Mouse (Mus musculus) mouse trophoblast stem cell (cell line): ENCODE measurements around the gene Osbp.

Source experiments
- in situ Hi-C, 2 experiments: fragments of 300-500 bp; cut with MseI, MboI; formaldehyde crosslinking; loops; 2 replicates in 1 of 2; 3 replicates in 1 of 2; pipeline ENCODE4 v1.15.1; 2025

Gene Osbp

DNA sequence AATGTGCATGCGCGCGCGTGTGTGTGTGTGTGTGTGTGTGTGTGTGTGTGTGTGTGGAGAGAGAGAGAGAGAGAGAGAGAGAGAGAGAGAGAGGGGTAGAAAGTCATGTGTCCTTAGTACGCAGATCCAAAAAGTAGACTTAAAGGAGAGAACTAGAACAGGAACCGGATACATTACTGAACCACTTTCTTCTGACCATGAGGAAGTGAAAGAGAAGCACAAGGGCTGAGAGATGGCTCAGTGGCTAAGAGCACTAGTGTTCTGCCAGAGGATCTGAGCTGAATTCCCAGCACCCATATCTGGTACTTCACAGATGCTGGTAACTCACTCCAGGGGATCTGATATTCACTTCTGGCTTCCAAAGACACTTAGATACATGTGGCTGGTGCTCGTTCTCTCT is 23.6 kb downstream of the Osbp start:
- in situ Hi-C loops = no loop called here

DNA sequence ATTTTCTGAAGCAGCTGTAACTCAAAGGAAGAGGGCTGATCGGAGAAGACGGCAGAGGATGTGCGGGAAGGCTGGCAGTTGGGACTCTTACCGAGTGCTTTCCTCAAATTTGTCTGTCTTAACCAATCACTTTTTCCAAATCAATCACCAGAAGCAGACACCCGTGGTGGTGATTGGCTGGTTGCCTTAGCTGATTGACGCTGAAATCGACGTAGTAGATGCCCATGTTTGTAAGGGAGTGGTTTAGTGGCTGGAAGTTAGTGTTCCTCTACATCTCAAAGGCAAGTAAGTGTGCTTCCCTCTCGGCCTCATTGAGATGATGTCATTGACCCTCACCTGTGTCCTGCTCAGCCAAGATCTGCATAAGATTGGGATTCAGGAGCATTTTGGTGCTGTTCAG is 26.3 kb downstream of the Osbp start:
- in situ Hi-C loops = no loop called here

DNA sequence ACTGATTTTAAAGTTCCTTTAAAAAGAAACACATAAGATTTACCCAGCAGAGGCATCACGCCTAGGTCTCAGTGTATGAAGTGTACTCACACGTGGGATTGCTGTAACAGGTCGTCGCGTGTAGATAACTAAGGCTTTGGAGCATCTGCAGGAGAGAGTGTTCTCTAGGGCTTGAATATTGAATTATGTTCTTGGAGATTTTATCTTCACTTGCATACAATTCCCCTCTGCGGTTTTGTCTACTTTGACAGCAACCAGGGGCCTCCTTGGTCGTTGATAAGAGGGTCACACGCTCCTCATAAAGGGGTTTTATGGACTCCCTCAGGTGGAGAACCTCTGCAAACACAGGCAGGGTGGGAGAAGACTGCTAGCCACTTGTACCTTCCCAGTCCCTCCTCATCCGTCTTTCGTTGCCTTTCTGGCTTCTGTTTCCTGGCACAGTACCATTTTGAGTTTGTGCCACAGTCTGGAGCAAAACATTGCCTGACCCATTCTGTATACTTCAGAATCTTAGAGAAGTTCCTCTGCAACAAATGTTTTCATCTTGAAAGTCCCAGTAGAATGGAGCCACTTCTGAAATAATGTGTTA is 26.8 kb downstream of the Osbp start:
- in situ Hi-C loops = no loop called here

DNA sequence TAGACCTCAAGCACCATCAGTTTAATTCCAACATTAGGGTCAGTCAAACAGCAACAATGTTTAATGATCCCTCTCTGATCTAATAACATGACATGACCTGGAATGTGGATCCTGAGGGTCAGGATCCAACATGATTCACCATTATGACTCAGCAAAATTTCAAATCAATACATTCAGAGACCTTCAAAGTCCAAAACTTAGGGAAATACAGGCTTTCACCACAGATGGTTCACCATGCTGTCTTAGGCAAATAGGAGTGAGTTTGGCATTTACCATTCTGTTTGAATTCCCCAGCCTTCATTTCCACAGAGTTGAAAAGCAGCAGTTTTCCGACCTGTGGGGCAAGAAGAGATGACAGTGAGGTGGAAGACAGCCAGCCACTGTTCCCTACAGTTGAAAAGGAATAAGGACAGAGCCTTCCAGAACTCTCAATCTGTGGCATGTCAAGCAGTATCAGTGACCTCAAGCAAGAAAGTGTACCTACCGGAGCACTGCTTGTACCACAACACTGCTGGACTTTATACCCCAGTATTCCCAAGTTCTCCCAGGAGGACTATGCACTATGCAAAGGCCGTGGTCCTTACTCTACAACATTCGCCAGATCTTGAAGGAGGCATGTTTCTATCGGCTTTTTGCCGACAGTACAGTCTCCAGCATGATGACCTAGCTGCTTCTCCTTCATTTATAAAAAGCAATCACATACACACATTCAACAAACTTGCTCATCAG is 29.1 kb downstream of the Osbp start:
- in situ Hi-C loops = no loop called here

DNA sequence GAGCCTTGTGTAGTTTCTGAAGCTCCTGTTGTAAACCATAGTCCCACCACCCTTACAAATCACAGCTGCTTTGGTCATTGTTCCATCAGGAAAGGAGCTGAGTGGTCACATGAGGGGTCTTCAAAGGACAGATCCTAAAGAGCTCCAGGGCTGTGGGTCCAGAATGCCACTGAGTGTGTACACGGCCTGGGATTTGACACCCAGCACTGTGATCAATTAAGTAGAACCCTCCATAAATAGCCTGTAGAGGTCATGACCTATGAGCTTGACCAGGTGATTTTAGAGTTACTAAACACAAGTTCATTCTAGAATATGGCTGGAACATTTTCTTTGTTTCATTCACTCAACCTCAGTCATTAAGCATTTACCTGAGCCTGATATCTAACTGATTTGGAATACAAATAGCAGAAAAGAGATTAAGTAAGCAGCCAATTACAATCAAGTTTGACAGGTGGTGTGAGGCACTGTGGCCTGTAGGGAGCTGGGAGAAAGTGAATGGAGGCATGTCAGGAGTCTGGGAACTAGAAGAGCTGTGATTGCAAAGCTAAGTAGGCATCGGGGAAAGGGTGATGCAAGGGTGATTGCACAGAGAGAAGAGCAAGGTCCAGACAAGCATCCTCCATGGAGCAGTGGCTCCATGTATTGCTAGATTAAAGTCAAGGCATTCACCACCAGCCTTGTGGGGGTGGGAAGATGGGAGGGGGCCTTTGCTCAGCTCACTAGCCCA is 30.1 kb downstream of the Osbp start:
- in situ Hi-C loops = no loop called here

DNA sequence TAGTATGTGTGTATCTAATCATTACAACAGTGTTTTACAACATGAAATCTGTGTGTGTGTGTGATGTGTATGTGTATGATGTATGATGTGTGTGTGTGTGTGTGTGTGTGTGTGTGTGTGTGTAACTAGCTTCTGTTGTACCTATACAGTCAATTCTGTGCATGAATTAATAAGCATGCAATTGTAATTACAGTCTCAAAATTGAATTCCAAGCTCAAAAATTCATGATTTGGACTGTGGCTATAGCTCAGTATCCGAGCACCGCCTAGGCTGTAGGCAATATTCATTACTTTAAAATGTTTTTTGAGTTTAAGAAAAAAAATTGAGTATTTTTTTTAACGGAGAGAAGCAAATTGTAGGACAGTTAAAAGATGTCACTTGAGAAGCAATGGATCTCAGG is 35.9 kb downstream of the Osbp start:
- in situ Hi-C loops = loop anchor here in 1 of 2 experiments (25.0 kb wide), 1 partner anchor 786 kb away; the partner anchor contains the start of genes Lpxn and Zfp91

DNA sequence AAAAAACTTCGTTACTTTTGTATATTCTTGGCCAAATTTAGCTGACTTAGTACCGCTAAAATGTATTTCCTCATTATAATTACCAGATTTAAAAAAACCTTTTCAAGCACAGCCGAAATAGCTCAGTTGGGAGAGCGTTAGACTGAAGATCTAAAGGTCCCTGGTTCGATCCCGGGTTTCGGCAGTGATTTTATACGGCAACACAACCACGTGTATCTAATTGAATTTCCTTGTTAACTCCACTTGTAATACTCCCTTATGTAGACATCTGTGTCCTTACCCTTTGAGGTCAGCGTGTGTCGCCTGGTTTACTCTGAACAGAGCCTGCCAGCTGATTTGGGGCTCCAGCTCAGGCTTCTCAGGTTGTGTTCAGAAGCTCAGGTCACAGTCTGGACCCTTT is 36.4 kb downstream of the Osbp start:
- in situ Hi-C loops = loop anchor here in 1 of 2 experiments (25.0 kb wide), 1 partner anchor 785 kb away; the partner anchor contains the start of genes Lpxn and Zfp91

DNA sequence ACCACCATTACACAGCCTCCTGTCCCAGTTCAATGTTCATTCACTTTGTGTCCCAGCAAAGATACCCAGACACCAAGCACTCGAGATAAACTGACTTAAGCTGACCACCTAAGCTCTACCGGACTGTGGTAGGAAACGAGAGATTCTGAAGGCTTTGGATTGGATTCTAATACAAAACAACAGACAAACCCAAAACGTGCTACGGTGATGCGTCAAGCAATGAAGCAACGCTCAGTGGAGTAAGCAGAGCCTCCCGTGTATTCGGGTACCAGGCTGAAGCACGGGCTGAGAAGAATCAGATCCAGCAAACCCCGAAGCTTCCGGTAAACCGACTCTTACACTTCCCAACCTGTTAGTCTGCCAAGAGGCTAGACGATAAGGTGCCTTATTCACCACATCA is 37.0 kb downstream of the Osbp start:
- in situ Hi-C loops = loop anchor here in 1 of 2 experiments (25.0 kb wide), 1 partner anchor 785 kb away; the partner anchor contains the start of genes Lpxn and Zfp91

DNA sequence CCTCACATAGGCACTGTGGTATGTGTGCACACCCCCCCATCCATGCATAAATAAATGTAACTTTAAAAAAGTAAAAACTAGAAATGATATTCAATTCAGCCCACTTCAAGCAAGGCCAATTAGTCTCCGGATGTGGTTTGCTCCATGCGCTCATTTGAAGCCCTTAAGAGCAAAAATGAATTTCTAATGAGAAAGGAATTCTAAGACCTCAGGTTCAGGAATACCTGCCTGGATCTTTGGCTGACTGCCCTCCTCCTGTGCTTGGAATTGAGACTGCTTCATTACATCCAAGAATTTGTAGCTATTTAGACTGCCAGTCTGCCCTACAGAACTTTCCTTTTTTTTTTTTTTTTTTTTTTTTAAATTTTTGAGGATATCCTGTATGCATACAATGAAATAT is 37.8 kb downstream of the Osbp start:
- in situ Hi-C loops = loop anchor here in 1 of 2 experiments (25.0 kb wide), 1 partner anchor 784 kb away; the partner anchor contains the start of genes Lpxn and Zfp91

DNA sequence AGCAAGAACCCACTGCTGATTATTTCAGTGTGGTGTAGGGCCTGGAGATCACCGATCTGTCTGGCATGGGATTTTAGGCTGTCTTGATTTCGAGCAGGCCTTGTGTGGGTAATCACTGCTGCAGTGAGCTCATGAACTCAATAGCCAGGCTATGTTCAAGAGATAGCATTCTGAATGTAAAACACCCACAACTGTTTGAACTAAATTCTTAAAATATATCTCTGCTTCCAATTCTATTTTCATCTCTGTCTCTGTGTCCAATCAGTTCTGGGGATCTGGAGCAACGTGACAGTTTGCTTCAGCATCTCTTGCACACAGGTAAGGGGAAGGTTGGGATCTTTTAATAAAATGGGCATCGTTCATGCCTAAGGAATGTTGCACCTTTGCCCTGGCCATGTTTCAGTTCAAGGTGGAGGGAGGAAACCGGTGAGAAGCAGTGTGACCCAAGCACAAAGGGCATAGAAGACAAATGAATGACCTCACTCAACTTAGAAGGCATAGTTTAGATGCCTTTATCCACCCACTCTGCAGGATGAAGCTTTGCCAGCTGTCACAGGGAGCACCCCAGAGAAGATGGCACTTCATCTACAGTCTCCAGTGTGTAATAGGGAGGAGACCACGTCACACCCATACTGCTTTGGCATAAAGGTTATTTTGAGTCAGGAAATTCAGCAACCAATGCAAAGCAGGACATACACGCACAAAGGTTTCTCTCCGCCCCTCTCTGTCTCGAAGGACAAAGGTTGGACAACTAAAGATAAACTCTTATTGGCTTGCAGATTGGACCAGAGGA is 38.7 kb downstream of the Osbp start:
- in situ Hi-C loops = loop anchor here in 1 of 2 experiments (25.0 kb wide), 1 partner anchor 783 kb away; the partner anchor contains the start of genes Lpxn and Zfp91

DNA sequence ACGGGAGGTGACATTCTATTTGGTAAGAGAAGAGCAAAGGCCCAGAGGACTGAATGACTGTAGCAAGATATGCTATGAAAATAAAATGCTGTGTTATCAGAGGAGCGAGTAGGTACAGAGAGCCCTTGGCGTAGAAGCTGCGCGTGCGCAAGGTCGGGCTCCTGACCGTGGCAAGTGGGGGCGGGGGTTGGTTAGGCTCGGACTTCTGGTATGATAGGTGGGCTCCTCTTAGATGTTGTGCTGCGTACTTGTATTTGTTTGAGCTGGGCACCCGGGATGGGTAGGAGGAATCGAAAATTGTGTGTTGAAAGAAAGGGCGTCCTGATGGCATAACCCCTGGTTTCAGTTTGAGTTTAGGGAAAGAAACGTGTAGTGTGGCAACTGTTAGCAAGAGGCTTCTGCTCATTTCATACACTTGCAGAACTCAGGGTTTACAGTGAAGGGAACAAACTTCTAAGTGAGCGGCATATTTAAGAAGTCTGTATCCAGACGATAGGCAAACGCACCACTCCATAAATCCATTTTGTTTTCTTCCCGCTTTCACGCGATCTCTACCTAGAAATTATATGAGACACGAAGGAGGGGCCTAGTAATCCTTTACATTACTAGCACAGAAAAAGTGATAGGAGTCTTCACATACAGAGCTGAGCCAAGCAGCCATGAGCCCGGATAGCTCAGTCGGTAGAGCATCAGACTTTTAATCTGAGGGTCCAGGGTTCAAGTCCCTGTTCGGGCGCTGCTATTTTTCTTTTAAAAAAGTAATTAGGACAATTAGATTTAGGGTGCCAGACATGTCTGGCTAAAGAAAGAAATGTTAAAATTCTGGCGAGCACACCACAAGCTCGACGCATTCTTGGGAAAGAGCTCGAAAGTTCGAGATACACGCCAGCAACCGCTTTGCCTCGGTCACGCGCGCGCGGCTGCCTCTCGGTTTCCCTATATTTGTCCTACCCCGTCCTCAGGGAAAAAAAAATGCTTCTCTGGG is 39.9 kb downstream of the Osbp start:
- in situ Hi-C loops = loop anchor here in 1 of 2 experiments (25.0 kb wide), 1 partner anchor 782 kb away; the partner anchor contains the start of genes Lpxn and Zfp91

DNA sequence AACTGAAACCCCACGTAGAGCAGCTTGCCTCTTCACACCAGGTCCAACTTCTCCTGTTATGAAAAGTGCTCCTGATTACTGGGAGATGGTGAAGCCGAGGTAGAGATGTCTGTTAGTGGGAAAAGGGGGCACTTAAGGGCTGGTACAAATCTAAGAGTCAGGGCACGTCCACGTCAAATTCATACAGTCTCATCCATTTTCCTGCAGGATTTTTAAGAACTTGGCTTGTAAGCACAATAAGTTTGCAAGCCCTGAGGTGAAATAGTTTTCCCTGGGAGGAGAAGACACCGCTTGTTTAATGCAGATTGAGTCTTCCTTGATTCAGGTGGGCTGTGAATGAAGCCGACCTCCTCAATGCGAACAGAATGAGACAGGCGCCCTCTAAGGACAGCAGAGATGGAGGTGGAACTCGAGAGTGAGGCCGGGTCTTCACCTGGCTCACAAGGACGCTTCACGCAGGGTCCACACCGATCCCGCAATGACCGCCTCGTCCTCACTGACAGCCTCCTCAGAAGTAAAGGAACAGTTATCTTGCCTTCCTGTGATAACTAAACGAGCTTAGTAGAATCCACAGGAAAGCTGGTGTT is 40.7 kb downstream of the Osbp start:
- in situ Hi-C loops = loop anchor here in 1 of 2 experiments (25.0 kb wide), 1 partner anchor 781 kb away; the partner anchor contains the start of genes Lpxn and Zfp91

DNA sequence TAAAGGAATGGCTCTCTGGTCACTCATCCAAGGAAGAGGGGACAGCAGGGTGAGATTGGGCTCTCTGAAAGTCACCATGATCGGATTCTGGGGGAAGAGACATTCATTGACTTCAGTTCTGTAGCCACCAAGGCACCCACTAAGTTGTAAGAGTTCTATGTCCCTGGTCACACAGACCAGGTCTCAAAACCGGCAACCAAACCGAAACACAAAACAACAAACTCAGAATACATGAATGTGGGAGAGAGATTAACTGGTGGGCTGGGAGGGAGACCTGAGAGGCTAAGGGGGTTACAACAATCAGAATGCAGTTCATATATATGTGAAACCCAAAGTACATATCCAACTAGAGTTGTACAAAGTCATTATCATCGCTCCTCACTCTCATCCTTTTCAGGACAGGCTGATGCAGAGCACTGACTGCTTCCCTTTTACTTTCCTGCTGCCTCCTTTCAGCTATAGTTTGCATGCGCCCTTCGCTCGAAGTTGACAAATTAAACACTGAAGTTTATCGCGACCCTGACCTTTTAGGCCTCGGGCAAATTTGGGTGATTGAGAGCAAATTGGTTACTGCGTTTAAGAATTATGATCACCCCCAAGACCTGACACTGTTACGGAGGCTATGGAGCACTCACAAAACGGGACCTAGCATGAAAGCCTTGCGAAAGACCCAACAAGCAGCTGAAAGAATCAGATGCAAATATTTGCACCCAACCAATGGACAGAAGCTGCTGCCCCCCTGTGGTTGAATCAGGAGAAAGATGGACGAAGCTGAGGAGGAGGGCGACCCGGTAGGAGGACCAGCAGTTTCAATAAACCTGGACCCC is 41.6 kb downstream of the Osbp start:
- in situ Hi-C loops = loop anchor here in 1 of 2 experiments (25.0 kb wide), 1 partner anchor 780 kb away; the partner anchor contains the start of genes Lpxn and Zfp91

DNA sequence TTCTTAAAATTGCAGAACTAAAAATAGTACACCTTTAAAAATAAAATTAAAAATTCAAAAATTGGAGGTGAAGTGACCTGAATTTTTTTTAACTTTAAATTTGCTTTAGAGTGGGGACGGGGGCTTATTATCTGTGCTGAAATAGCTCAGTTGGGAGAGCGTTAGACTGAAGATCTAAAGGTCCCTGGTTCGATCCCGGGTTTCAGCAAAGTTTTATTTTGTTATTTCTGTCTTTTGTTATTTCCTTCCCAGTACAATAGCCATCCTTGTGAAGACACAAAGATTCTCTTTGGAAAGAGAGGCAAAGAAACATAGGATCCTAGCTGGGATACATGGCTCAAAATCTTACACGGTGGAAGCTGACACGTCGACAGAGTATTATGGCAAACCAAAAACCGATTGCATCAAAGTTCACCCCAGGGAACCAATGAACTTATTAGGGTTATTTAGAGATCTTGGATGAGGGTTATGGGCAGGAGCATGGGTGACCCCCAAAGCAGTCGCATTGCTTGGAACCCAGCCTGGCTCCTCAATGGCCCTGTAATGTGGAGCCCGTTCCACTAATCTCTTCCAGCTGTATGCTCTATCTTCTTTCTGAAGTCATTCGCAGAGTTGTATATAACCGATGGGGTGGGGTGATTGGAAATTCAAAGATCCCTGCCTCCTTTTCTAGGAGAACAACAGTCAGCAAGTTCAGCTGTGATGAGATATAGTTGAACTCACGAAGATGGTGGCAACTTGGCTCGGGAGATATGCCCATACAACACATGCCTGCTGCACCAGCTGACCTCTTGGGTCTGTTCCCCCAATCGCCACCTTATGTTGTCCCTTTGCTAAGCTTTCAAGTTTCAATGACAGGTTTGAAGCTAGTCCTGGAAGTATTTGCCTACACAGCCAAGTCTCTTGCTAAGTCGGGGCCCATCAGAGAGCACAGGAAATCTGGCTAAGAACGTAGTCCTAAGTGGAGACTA is 43.0 kb downstream of the Osbp start:
- in situ Hi-C loops = loop anchor here in 1 of 2 experiments (25.0 kb wide), 1 partner anchor 779 kb away; the partner anchor contains the start of genes Lpxn and Zfp91

DNA sequence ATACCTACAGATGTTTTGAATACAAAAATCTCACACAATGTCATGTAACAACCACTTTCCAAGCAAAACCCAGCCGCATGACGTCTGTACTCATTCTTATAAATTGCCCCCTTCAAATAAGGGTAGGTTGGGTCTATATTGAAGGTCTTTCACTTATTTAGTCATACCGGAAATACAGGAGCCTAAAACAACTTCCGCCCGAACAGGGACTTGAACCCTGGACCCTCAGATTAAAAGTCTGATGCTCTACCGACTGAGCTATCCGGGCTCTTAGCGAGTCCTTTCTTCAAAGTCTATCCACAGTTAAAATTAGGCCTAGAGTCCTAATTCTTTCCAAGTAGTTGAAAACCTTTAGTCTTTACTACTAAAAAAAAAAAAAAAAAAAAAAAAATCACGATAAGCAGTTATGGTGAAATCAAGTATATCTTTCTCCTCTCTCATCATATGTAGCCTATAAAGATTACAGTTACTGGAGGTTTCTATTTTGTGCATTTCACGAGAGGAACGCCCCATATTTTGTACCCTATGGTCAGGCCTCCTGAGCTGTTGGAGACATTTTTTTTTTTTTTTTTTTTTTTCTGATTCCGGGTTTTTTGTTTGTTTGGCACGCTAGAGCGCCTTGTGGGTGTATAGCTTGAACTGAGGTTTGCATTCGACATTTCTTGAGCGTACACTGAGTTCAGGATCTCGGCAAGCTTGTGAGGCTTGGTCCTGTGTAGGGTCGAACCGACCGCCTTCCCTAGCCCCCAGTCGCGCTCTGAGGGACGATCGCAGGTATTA is 44.0 kb downstream of the Osbp start:
- in situ Hi-C loops = loop anchor here in 1 of 2 experiments (25.0 kb wide), 1 partner anchor 778 kb away; the partner anchor contains the start of genes Lpxn and Zfp91

DNA sequence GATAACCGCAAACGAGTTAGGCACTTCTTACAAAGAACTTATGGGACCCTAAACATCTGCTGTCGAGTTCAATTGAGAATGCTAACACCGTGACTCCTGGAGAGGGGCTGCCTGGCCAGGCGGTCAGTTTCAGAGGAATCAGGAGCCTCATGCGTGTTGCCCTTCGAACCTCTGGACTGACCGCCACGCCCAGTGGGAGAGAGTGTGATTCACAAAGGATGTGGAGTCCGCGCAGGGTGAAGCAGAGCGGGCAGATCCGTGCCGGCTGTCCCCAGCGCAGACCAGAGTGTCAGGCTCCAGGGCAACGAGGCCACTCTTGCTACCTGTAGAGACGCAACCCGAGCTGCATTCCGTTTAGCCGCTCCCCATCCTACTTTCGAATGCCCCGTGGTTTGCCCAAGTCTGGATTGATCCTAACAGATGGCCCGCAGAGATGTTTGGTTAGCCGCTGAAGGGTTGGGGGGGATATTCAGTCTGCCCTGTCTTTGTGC is 44.6 kb downstream of the Osbp start:
- in situ Hi-C loops = loop anchor here in 1 of 2 experiments (25.0 kb wide), 1 partner anchor 777 kb away; the partner anchor contains the start of genes Lpxn and Zfp91
